Mouse (Mus musculus): Measurements from ENCODE around the gene A730049H05Rik.

A730049H05Rik gene

GRCm38 (mm10) chr6:92816311-92816751, at the start of gene A730049H05Rik:
A730049H05Rik (plus strand) TSS chr6:92816478.
- in situ Hi-C loops (cut with MboI, MseI): no loop called here

GRCm38 (mm10) chr6:92776356-92776755, 39.9 kb upstream of the A730049H05Rik start:
- in situ Hi-C loops (cut with MboI, MseI): no loop called here

DNA sequence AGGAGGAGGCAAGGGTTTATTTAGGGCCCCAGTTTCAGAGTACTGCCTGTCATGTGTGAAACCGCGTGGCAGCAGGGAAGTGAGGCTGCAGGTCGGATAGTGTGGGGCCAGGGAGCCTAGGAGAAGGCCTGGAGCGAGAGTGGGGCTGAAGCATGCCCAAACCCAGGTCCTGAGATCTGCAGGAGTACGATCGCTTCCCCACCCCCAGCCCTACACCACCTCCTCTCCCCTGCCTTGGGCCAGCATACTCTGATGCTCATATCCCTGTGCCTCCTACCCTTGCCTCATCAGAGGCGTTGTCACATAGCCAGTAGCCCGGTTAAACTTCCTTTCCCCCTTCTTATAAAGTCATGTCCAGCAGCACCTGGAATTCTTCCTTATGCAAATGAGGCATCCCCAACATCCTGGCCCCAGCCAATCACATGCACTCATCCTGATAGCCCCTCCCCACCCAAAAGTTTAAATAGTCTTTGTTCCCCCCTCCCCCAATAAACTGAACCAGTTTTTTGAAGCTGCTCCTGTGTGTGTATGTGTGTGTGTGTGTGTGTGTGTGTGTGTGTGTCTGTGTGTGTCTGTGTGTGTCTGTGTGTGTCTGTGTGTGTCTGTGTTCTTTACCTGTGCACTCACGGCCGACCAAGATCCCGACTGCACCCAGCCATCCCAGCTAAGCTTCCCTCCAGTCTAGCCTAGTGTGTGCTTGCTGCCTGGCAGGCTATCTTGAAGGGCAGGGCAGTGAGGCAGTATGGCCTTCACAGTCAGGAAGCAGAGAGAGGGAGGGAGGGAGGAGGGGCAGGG, 36.9 kb upstream of the A730049H05Rik start:
- in situ Hi-C loops (cut with MboI, MseI): no loop called here

DNA sequence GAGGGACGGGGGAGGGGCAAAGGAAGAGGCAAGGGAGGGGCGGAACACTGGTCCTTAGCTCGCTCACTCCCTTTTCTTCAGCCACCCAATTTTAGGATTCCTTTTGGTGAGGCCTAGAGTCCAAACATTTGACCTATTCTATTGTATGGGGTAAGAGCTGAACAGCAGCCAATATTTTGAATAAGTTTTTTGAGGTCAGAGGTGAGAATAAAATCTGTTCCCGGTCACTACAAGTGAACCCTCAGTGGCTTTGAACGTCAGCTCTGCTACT, 36.4 kb upstream of the A730049H05Rik start:
- in situ Hi-C loops (cut with MboI, MseI): no loop called here

- in situ Hi-C loops (cut with MboI, MseI): no loop called here
These were observed 34.8 kb upstream of the A730049H05Rik start for GRCm38 (mm10) chr6:92781446-92781845.

DNA sequence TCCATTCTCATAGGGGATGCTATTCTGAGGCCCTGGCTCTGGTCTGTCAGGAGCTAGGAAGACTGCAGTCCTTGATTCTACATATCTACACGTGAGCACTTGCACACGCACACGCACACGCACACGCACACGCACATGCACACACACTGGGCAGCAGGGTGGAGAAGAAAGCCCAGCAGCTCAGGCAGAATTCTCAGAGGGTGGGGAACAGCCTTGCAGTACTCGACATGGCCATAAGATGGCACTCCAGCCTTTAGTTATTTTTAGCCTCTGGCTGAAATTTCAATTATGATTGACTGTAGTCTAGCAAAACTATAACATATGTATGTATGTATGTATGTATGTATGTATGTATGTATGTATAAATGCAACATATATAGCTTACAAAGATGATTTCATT, 31.5 kb upstream of the A730049H05Rik start:
- in situ Hi-C loops (cut with MboI, MseI): no loop called here

DNA sequence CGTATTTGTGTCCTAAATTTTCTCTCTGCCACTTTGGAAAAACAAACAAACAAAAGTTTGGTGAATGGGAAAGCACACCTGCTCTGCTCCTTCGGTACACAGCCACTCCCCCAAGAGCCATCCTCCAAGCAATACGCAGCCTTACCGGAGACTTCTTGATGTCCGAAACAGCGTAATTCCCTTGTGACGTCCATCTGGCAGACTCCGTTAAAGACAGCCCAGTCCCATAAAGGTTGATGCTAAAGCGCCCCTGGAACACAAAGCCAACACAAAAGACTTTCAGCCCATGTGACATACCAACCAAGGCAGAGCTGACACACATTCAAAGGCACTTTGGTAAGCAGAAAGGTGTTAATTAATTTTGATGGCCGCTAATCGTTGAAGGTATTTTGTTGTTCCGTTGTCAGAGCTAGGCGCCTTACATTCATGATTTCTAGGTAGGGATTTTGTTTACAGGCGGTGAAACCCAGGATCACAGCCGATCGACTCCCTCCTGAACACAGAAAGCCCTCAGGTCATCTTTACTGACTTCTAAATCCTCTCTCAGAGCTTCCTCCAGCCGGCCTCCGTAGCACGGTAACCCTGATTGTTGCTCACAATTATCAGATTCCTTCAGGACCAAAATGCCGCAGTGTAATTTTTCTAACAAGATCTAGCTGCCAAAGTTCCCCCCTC, 29.4 kb upstream of the A730049H05Rik start:
- in situ Hi-C loops (cut with MboI, MseI): no loop called here

DNA sequence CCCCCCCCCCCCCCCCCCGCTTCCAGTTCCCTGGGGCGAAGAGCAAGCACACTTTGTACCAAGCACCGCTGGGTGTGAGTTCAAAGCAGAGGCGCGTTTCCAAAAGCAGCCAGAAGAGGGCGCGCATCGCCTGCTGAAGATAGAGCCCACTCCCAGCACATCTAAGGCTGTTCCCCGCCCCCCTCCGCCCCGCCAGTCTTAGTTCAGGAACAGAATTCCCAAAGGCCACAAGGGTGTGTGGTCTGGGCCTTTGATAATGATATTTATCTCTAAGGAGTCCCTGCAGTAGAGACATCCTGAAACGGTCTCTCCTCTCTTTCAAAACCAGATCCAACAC, 28.9 kb upstream of the A730049H05Rik start:
- in situ Hi-C loops (cut with MboI, MseI): no loop called here

GRCm38 (mm10) chr6:92793804-92794203, 22.5 kb upstream of the A730049H05Rik start:
- in situ Hi-C loops (cut with MboI, MseI): no loop called here

- in situ Hi-C loops (cut with MboI, MseI): no loop called here
These were observed 14.8 kb upstream of the A730049H05Rik start for GRCm38 (mm10) chr6:92801462-92801861.

DNA sequence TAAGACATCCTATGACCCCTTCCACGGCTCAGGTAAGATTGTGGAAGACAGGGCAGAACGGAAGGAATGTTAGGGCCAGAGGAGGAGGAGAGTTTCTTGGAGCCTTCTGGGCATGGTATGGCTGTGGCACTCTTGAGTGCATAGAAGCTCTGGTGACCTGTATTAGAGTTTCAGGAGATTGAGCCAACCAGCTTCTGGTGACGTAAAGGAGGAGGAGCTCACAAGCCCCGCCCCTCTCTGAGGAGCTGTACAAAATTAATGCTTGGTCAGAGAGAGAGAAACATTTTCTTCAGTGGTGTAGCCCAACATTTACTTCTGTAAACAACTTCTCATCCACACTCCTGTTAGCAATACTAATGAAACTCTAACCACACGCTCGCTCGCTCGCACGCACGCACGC, 13.9 kb upstream of the A730049H05Rik start:
- in situ Hi-C loops (cut with MboI, MseI): no loop called here

DNA sequence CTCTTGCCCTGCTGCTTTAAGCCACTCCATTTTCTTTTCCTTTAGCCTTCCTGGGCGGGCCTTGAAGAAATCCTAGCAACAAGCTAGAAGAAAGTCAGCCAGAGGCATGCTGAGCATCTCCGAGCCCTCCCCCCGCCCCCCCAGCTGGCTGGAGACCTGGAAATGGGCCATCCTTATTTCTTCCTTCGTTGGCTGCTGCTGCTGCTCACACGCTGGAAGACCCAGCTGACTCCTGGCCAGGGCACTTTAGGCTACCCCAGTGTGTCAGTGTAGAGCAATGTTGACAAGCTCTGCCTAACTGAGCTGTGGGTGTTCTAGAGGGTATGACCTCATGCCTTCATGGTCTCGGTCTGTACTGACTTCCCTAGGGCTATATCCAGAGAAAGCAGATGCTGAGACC, 13.1 kb upstream of the A730049H05Rik start:
- in situ Hi-C loops (cut with MboI, MseI): no loop called here

DNA sequence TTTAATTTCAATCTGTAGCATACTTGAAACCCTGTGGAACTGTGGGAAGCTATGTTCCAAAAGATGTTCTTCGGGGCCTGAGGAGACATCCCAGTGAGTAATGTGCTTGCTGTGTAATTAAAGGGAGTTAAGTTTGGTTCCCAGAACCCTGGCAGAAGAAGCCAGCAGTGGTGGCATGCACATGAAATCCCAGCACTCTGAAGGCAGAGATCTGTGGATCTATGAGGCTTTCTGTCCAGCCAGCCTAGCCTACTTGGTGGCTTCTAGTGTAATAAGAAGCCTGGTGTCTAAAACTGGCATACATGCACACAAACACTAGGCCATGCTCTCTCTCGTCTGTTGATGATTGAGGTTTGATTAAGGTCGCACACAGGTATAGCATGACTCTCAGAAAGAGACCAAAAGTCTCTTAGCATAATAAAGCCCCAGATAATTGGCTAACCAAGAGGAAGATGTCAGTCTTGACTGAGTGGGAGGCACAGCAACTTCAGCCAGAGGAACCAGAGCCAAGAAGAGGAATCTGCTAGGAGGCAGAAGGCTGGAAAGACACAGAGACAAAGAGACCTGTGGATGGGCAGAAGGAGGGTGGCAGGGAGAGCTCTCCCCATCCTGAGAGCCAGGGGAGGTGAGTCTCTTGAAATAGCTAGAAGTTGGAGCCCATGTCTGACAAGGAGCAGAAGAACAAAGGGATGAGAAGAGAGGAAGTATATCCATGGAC, 11.9 kb upstream of the A730049H05Rik start:
- in situ Hi-C loops (cut with MboI, MseI): no loop called here

- in situ Hi-C loops (cut with MboI, MseI): no loop called here
These were observed 6.5 kb upstream of the A730049H05Rik start for GRCm38 (mm10) chr6:92809818-92810217.

DNA sequence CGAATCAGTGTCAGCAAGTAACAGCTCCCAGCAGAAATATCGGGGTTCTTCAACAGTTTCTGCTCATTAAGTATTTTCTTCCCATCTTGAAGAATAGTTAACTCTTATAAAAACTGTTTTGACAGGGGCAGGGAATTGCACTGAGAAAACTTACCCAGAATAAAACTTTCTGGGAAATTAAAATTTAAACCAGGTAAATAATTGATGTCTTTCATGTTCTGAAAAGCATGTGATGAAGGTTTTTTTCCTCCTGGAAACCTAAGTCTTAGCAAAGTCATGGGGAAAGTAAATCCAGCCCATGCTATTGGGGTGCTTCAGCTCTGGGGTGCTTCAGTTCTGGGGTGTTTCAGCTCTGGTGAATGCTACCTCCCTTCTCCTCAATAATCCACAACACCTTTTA, 5.7 kb upstream of the A730049H05Rik start:
- in situ Hi-C loops (cut with MboI, MseI): no loop called here

GRCm38 (mm10) chr6:92811566-92811965, 4.7 kb upstream of the A730049H05Rik start:
- in situ Hi-C loops (cut with MboI, MseI): no loop called here

- in situ Hi-C loops (cut with MboI, MseI): no loop called here
These were observed 3.4 kb upstream of the A730049H05Rik start for GRCm38 (mm10) chr6:92812702-92813370.

- in situ Hi-C loops (cut with MboI, MseI): no loop called here
These were observed 1.4 kb downstream of the A730049H05Rik start for GRCm38 (mm10) chr6:92817661-92818060.

DNA sequence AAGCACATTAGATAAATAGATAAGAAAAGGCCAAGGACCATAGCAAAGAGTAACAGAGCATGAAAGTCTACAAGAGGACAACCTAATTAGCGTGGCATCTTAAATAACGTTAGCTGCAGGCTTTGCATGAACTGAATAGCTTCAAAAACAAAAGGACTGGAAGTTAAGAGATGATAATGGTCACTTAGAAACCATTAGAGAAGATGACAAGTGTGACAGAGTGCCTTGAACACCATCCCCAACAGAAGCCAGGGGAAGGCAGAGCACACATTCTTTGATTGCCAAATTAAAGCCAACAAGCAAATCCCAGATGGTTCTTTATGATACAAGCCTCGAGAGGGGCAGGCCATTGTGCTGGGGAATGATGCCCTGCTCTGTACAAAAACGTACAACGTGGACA, 5.3 kb downstream of the A730049H05Rik start:
- in situ Hi-C loops (cut with MboI, MseI): no loop called here

DNA sequence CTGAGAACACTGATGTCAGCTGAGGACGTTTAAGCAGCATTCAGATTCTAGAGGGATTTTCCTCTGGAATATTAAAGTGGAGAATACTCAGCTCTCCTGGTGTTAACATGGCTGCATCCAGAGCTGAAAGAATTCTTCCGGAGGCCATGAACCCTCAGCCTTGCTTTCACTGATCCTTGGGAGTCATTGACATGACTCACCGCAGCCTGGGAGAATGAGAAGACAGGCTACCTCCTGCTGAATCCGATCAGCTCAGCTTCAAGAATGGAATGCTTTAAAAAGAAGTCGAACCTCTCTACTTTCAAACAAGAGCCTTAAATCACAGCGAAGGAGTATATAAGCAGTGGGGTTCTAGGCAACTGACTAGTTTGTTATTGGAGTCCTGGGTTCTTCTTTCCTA, 5.7 kb downstream of the A730049H05Rik start:
- in situ Hi-C loops (cut with MboI, MseI): no loop called here

GRCm38 (mm10) chr6:92823991-92824390, 7.7 kb downstream of the A730049H05Rik start:
- in situ Hi-C loops (cut with MboI, MseI): no loop called here

DNA sequence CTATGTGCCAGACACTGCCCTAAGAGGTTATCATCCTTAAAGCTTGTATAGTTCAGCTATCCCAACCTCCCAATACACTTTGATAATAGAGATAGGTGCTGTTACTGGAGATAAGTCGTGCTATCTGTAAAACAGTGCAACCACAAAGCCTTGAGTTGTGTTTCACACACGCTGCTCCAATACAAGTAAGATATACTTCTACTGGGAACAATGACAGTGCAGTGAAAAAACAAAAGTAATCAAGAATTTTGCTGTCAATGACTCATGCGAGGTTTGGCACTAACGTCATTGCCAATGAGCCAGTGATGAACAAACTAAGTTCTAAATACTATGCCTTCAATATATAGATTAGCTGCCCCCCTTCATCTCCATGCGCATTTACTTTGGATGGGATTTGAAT, 10.3 kb downstream of the A730049H05Rik start:
- in situ Hi-C loops (cut with MboI, MseI): no loop called here

Data from regulatory T cell (primary cell).